Mouse (Mus musculus): Measurements from ENCODE around the gene Dcun1d2.

The Dcun1d2 gene

DNA sequence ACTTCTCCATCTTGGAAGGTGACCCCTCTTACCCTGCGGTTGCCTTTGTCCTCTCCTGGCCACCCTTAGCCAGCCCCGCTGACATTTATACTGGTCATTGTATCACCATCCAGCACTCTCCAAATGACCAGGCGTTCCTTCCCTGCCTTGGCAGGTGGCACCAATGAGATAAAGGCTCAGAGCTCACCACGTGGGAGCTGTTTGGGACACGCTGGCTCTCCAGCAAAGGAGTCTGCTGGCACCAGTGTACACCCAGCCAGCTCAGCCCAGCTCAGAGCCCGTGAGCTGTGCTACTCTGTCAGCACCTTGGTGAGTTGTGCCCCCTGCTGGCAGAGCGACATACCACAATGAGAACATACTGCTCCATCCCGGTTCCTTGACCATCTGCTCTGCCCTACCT lies 33.9 kb downstream of the Dcun1d2 start, which contains the start of gene Adprhl1:
TSS of gene Adprhl1 (minus strand) at position 144 of the 400 bp plus-strand sequence.
- peak; percentile 52 to 75 for DNase-seq (ENCODE audit: low spot score in 2 of 2)

DNA sequence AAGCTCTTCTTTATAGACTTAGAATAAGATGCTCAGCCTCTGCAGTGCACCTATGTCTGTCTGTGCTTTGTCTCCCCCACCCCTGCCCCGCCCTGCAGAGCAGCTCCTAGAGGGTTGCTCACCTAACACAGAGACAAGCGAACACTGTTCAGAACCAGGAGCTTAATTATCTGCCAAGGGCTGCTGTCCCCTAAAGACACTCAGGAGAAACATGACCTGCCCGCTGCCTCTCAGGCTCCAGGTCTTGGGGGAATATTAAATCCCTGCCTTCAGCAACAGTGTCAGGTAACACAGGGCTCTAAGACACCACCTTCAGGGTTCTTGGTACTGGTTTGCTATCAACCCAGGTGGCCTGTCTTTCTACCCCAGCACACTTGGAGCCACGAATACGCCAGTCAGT lies 34.5 kb downstream of the Dcun1d2 start:
- no peak for DNase-seq (ENCODE audit: low spot score in 2 of 2)

DNA sequence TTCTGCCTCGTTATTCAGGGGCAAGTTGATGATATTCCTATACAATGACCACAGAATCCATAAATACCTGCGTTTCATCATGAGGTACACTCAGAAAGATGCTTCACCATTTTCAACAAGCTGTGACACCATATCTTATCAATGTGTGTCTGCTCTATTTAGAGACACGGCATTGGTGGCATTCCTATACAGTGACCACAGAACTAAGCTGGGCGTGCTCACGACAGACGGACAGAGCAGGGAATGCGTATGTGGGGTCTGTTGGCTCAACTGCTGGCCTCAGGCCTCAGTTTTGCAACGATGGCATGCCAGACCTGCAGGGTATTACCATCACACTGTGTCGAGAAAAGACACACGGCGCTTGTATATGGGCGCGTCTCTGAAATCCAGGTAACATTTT lies 35.1 kb downstream of the Dcun1d2 start:
- no peak for DNase-seq (ENCODE audit: low spot score in 2 of 2)

DNA sequence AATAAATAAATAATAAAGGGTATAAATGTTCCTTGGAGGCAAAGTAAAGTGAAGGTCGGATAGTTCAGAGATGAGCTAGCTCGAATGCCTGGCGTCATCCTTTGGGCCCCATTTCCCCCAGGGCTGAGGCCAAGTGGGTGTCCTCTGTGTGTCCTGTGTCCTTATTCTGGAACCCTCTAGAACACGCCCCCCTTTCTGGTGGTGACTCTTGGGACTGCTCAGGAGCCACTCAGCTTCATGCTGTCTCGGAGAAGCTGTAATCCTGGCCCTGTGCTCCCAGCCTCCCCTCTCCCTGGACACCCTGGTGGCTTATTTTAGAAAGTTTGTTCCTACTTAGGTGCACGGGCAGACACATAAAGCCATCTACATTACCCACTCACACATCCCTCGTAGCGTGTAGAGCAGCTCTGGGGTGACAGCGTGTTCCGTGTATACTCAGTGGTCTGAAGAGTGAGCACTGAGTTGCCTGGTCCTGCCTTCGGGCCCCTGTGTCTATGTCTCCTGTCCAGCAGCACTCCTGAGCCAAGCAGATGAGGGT lies 43.5 kb downstream of the Dcun1d2 start:
- no peak for DNase-seq (ENCODE audit: low spot score in 2 of 2)

- DNase-seq (ENCODE audit: low spot score in 2 of 2) = no peak
These were observed 44.7 kb downstream of the Dcun1d2 start for GRCm38 (mm10) chr8:13242985-13243870.

- no peak for DNase-seq (ENCODE audit: low spot score in 2 of 2)
These were observed 47.2 kb downstream of the Dcun1d2 start for GRCm38 (mm10) chr8:13240691-13241090.

DNA sequence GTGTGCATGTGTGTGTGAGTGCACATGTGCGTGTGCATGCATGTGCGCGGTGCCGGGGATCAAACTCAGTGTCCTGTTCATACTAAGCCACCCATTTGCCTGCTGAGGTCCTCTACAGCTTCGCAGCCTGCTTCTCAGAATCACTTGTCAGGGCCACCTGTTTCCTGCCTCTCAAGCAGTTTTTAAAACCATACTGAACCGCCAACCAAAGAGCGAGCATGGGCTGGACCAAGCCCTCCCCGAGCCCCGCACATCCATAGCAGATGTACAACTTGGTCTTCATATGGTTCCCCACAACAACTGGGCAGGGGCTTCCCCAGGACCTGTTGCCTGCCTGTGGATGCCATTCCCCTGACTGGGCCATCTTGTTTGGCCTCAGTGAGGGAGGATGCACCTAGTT lies 47.9 kb downstream of the Dcun1d2 start:
- no peak for DNase-seq (ENCODE audit: low spot score in 2 of 2)

DNA sequence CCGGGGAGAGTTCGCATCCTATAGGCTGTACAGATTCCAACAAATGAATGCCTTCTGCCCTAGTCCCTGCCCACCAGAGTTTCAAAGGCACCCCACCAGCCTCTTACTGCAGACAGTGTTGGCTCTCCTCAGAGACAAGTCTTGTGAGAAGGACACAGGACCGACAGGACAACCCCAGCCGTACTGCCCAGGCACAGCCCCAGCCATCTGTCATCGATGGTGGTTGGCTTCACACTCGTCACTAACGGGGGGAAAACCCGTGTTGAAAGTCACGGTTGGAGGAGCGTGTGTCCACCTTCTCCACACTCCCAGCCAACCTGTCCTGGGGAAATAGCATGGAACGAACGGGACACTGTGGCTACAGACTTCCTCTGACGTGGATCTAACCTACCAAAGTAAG lies 53.1 kb downstream of the Dcun1d2 start:
- DNase-seq (ENCODE audit: low spot score in 2 of 2) = no peak

DNA sequence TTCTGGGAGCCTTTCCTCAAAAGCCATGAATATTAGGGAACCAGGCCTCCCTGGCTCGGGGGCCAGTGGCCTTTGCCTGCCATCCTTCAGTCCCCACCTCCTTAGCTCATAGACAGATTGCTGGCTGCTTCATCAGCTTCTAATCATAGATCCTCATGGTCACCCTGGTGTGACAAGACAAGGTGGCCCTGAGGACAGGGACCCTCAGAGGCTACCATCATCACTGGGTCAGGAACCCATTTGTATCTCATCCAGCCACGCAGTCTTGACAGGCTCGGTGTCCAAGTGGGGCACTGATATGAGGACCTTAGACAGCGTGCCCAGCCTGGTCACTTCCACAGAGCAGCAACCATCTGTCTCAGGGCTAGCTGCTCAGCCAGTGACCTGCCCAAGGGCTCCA lies 57.5 kb downstream of the Dcun1d2 start:
- DNase-seq (ENCODE audit: low spot score in 2 of 2) = no peak

DNA sequence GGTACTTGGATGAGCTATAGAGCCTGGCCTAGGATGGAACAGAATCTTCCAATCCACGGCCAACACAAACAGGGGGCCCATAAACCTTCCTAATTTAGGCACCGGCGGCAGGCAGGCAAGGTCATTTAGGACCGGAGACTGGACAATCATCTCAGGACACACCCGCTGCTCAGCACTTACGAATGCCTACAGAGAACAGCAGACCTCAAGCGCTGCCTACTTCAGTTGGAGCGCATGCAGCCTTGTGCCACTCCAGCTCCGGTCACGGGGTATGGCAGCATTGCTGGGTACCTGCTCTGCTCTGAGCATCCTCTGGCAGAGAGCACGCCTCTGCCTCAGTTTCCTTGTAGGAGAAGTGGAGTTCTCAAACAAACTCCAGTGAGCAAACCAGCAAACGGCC lies 58.1 kb downstream of the Dcun1d2 start:
- no peak for DNase-seq (ENCODE audit: low spot score in 2 of 2)

- DNase-seq (ENCODE audit: low spot score in 2 of 2) = no peak
These were observed 58.9 kb downstream of the Dcun1d2 start for GRCm38 (mm10) chr8:13228923-13229610.

DNA sequence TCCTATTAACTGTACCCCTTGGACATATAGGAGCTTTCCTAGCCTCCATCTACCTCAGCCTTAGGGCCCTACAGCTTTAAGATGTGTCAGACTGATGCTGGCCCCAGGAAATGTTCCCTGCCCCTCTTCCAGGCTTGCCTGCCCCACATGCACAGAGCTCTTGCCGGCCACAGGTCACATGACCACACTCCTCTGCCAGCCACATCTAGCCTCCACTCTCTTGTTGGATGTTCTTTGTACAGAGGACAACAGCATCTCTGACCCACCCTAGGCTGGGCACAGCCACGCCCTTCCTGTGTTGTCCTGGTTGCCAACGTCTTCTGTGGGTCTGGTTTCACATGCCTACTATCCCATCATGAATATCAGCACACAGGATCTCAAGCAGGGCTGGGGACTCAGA lies 60.7 kb downstream of the Dcun1d2 start:
- DNase-seq (ENCODE audit: low spot score in 2 of 2) = no peak

GRCm38 (mm10) chr8:13226288-13226687 lies 61.6 kb downstream of the Dcun1d2 start:
- no peak for DNase-seq (ENCODE audit: low spot score in 2 of 2)

- DNase-seq (ENCODE audit: low spot score in 2 of 2) = no peak
These were observed 63.5 kb downstream of the Dcun1d2 start for GRCm38 (mm10) chr8:13224426-13224825.

- no peak for DNase-seq (ENCODE audit: low spot score in 2 of 2)
These were observed 69.5 kb downstream of the Dcun1d2 start for GRCm38 (mm10) chr8:13218441-13218840.

DNA sequence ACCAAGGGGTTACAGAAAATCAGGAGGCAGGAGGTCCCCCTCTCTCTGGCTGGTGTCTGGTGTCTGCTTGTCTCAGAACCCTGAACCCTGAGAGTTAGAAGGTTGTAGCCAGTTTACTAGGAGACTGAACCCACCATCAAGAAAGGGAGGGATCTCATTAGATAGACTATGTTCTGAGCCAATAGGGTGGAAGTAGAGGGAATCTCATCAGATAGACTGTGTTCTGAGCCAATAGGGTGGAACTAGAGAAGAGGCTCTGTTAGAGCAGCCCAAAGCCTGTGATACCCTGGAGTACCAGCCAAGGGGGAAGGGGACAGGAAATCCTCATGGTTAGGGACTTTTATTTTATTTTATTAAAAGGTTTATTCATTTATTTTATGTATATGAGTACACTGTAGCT lies 69.9 kb downstream of the Dcun1d2 start:
- DNase-seq (ENCODE audit: low spot score in 2 of 2) = no peak

GRCm38 (mm10) chr8:13217093-13217492 lies 70.8 kb downstream of the Dcun1d2 start:
- no peak for DNase-seq (ENCODE audit: low spot score in 2 of 2)

- no peak for DNase-seq (ENCODE audit: low spot score in 2 of 2)
These were observed 71.5 kb downstream of the Dcun1d2 start for GRCm38 (mm10) chr8:13216386-13216785.

GRCm38 (mm10) chr8:13213479-13214268 lies 74.3 kb downstream of the Dcun1d2 start:
- peak; percentile 71 to 85 for DNase-seq (ENCODE audit: low spot score in 2 of 2)

DNA sequence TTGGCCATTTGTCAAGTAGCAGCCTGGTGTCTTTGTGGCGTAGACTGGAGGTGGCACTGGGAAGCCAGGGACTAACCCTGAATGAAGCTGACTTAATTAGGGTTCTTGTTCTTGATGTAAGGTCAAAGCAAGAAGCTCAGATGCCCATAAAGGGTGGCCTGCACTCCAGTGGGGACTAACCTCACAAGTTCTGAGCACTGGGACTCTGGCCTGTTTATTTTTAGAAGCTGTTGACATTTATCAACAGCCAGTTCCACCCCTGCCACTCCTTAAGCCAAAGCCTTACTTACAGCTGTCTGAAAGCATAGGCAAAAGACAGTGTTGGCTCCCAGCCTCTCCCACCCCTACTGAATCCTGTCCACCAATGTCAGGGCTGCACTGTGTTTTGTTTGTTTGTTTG lies 78.2 kb downstream of the Dcun1d2 start:
- DNase-seq (ENCODE audit: low spot score in 2 of 2) = no peak

- DNase-seq (ENCODE audit: low spot score in 2 of 2) = no peak
These were observed 79.1 kb downstream of the Dcun1d2 start for GRCm38 (mm10) chr8:13208627-13209355.
